Mouse (Mus musculus) intestine, postnatal 0 days (tissue): ENCODE results near the gene Jak2. TPM values are rescaled to one million over a fixed set of nuclear protein-coding genes. Genes with fewer than 3 reads are reported as not detected.

Experiments
- ATAC-seq: fragments of 200-750 bp; cut with Nextera tagmentation; 2 replicates; pipeline ENCODE4 v1.8.0; 2017; ENCODE audit warnings: mild to moderate bottlenecking, moderate TSS enrichment, moderate library complexity
- H3K27ac ChIP-seq: fragments of 300-500 bp; sonication (generic); 2 replicates; pipeline ENCODE4 v1.5.1; 2014; ENCODE audit warnings: mild to moderate bottlenecking, low read depth, low read length, moderate library complexity
- H3K27me3 ChIP-seq: fragments of 300-500 bp; sonication (generic); replicated peaks from 2 replicates; pipeline ENCODE4 v1.6.1; 2014; ENCODE audit warnings: low read length, mixed read lengths; ENCODE audit not compliant: control insufficient read depth, insufficient read depth
- H3K36me3 ChIP-seq: fragments of 300-500 bp; sonication (generic); 2 replicates; pipeline ENCODE4 v1.6.1; 2014; ENCODE audit warnings: mild to moderate bottlenecking, moderate library complexity; ENCODE audit not compliant: control insufficient read depth, insufficient read depth
- H3K4me1 ChIP-seq: fragments of 300-500 bp; sonication (generic); replicated peaks from 2 replicates; pipeline ENCODE4 v1.6.1; 2014; ENCODE audit warnings: antibody characterized with exemption, low read length, mixed read lengths; ENCODE audit not compliant: control insufficient read depth, insufficient read depth
- H3K4me2 ChIP-seq: fragments of 300-500 bp; sonication (generic); replicated peaks from 2 replicates; pipeline ENCODE4 v1.6.1; 2014; ENCODE audit warnings: low read depth, mild to moderate bottlenecking, moderate library complexity
- H3K4me3 ChIP-seq: fragments of 300-500 bp; sonication (generic); 2 replicates; pipeline ENCODE4 v1.5.1; 2014; ENCODE audit warnings: low read depth, low read length
- H3K9ac ChIP-seq: fragments of 300-500 bp; sonication (generic); 2 replicates; pipeline ENCODE4 v1.6.1; 2014; ENCODE audit warnings: mild to moderate bottlenecking, low read depth, low read length
- H3K9me3 ChIP-seq: fragments of 300-500 bp; sonication (generic); 2 replicates; pipeline ENCODE4 v1.6.1; 2016; ENCODE audit warnings: mixed run types; ENCODE audit not compliant: control insufficient read depth
- CTCF ChIP-seq: sonication (generic); IDR thresholded peaks from 2 replicates; pipeline ENCODE4 v1.5.1; 2016; ENCODE audit warnings: low read depth, mild to moderate bottlenecking, control low read depth, antibody characterized with exemption, moderate library complexity
- WGBS: fragments of 180-500 bp; shearing (Covaris S2); extraction: QIAGEN DNeasy Blood & Tissue Kit; methylation state at CpG from one replicate; pipeline ENCODE4 v1.1.7; 2014; 5-methylcytosine and 5-hydroxymethylcytosine counted together
- polyA plus RNA-seq: library from polyadenylated mRNA; unstranded; fragments of >200 nt; fragmentation: Nextera tagmentation; extraction: Ambion mirVana; gene quantifications from 2 replicates; pipeline ENCODE4 v1.2.1, GENCODE M21; 2015

Gene Jak2
- polyA plus RNA-seq, 1 experiment from 2014 or later = 11.2 TPM

DNA sequence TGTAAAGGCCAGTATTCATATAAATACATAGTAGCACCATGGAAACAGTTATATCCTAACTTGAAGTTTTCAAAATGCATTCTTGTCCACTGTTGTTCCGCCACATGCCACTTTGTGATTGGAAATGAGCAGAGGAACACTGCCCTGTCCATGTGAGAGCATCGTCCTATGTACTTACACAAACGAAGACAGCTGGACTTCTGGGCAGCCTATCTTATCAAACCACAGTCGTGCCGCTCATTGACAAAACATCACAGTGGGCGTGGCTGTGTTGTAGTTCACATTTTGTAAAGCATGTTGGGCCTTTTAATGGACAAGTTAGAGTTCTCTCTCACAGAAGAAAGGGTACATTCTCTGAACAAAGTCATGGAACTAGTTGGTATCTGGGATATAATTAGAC lies 18.9 kb upstream of the Jak2 start:
- no peaks in the 10 kb centered on the region for H3K4me1 ChIP-seq
- H3K27me3 ChIP-seq = no peaks in the 10 kb centered on the region; the same call in 1 of the 2 replicates
- H3K9ac ChIP-seq = no peak overlapping the region
- no peaks in the 10 kb centered on the region for H3K36me3 ChIP-seq
- no peak for ATAC-seq
- no peaks in the 10 kb centered on the region for H3K9me3 ChIP-seq
- H3K4me2 ChIP-seq = no peak overlapping the region
- H3K4me3 ChIP-seq = no peak overlapping the region
- WGBS = 50% methylated on average over 6 of the region's 6 CpGs
- no peak for TF ChIP-seq CTCF
- H3K27ac ChIP-seq = no peak overlapping the region

DNA sequence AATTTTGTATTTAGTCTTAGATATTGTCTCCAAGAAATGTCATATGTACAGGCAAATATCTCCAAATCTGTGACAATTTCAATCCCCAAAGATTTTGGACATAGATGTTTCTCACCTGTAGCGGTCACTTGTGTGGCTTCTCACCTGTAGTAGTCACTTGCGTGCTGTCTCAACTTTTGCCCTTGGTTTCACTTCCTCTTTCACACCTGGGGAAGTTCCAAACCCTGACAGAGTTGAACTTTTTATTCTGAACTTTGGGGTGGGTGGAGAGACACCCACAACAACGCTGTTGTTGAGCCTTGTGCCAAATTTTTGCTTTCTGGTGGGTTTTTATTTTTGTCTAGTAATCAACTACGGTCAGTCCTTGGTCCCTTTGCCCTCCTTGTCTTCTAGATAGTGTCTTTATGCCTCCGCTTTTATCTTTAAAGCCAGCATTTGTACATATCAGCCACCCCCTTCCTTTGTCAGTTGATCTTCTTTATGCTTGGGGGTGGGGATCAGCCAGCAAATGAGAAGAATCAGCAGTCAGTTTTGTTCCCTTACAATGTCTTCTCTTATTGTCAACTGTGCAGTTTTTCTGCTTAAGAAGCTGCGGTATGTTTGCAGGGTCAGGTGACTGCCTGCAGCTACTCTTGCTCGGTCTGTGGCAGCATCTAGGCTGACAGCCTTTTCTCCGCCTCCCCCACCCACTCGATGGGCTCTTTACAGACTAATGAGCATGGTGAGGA lies 14.8 kb upstream of the Jak2 start:
- Histone ChIP-seq H3K4me3 (no peak overlapping the region), H3K27ac (0 out of 2 replicates have a peak overlapping the region, but pooled peaks have one; percentile 17), H3K27me3 (no peaks in the 10 kb centered on the region), H3K9ac (no peak overlapping the region), H3K4me2 (0 out of 2 replicates have a peak overlapping the region, but pooled peaks have one; percentile 38), H3K36me3 (no peaks in the 10 kb centered on the region), H3K9me3 (no peaks in the 10 kb centered on the region), H3K4me1 (peaks cover 9% of the 10 kb centered on the region)
- 50% methylated on average over 9 of the region's 9 CpGs for WGBS
- no peak for ATAC-seq
- TF ChIP-seq CTCF = no peak

DNA sequence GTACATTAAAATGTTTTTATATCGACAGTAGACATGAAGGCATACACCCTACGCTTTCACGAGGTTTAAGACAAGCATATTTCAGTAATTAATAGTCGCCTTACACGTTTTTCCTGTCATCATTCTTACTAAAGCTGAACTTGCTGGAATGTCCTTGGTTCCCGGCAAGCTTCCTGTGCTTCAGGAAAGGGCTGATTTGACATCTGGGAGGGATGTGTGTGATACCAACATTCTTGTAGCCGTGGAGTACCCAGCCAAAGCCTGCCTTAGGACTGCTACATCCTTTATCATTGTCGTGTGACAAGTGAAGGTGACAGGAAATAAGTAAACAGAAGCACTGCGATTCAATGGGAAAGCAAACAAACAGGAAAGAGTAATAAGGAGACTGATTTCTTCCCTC lies 13.5 kb upstream of the Jak2 start:
- TF ChIP-seq CTCF = no peak
- Histone ChIP-seq H3K4me3 (no peak overlapping the region), H3K9ac (no peak overlapping the region), H3K4me2 (no peak overlapping the region), H3K36me3 (no peaks in the 10 kb centered on the region), H3K27me3 (no peaks in the 10 kb centered on the region), H3K4me1 (peaks cover 12% of the 10 kb centered on the region), H3K27ac (no peak overlapping the region), H3K9me3 (no peaks in the 10 kb centered on the region)
- WGBS = 28% methylated on average over 9 of the region's 9 CpGs
- no peak for ATAC-seq

DNA sequence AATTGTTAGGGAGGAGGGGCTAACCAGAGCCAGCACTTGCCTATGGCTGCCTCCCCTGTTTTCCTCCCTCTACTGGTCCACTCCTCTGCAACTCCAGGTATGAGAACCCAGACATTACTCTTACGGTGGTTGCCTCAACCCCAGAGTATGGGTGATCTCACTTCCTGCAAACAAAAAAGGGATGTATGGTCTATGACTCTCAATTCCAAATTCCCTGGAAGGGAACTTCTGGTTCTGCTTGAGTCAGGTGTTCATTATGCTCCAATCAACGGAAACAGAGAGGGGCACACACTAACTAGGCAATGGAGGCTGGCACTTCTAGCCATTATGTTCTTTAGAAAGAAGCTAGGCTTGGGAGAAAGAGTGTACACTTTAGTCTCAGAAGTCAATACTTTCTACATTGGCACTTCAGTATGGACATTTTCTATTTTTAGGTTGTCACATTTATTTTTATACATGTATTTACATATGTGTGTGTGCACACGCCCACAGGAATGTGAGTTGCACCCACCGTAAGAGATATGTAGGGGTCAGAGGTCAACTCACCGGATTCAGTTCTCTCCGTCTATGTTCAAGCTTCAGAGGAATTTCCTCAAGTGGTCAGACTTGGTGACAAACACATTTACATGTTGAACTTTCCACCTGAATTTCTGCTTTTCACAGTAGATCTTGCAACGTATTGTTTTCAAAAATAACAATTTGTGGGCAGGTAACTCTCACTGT lies 12.0 kb upstream of the Jak2 start:
- no peak for TF ChIP-seq CTCF
- H3K9me3 ChIP-seq = no peaks in the 10 kb centered on the region
- 48% methylated on average over 7 of the region's 7 CpGs for WGBS
- no peak for ATAC-seq
- H3K4me3 ChIP-seq = no peak overlapping the region
- no peaks in the 10 kb centered on the region for H3K27me3 ChIP-seq
- H3K4me2 ChIP-seq = no peak overlapping the region
- H3K36me3 ChIP-seq = no peaks in the 10 kb centered on the region
- no peak overlapping the region for H3K27ac ChIP-seq
- peaks cover 12% of the 10 kb centered on the region for H3K4me1 ChIP-seq
- H3K9ac ChIP-seq = no peak overlapping the region

DNA sequence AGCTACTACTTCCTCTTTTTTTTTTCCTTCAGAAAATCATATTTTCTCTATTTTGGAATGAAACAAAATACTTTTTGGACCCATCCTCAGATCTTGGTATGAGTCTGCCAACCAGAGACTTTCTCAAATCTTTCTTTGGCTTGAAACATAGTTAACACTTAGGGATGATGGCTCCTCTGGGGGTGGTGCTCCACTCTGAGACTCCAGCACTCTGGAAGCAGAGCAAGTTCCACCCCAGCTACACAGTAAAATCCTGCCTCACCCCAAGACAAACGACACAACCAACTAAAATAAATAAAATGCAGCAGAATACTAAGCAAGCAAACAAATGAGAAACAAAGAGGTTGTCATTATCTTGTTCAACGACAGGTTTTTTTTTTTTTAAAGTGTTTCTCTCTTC lies 11.0 kb upstream of the Jak2 start:
- Histone ChIP-seq H3K4me3 (no peak overlapping the region), H3K27me3 (no peaks in the 10 kb centered on the region), H3K9me3 (no peaks in the 10 kb centered on the region), H3K9ac (no peak overlapping the region), H3K4me1 (peaks cover 12% of the 10 kb centered on the region), H3K36me3 (no peaks in the 10 kb centered on the region), H3K27ac (no peak overlapping the region), H3K4me2 (no peak overlapping the region)
- 35% methylated on average over 2 of the region's 2 CpGs for WGBS
- no peak for ATAC-seq
- no peak for TF ChIP-seq CTCF

DNA sequence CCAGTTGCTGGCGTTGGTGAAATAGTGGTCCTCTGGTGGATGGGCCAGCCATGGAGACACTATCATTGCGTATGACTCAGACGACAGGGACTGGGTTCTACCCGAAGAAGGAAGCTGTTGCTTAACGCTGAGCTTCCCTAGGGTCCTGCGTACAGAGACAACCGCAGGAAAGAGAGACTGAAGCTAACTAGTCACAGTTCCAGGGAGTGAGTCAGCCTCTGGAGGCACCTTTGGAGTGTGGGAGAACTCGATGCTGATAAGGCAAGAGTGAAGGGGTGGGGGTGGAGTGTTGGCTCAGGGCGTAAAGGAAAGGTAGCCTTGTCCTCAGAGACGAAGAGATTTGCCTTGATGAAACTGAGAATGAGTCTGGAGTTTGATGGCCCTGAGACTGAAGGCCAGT lies 10.0 kb upstream of the Jak2 start:
- no peaks in the 10 kb centered on the region for H3K36me3 ChIP-seq
- no peak overlapping the region for H3K9ac ChIP-seq
- peak; percentile 80 for ATAC-seq
- no peak for TF ChIP-seq CTCF
- 0 out of 2 replicates have a peak overlapping the region, but pooled peaks have one; percentile 17 for H3K4me2 ChIP-seq
- H3K4me3 ChIP-seq = no peak overlapping the region
- H3K9me3 ChIP-seq = no peaks in the 10 kb centered on the region
- peaks cover 12% of the 10 kb centered on the region for H3K4me1 ChIP-seq
- no peaks in the 10 kb centered on the region for H3K27me3 ChIP-seq
- H3K27ac ChIP-seq = peak overlapping the region; percentile 68
- WGBS = 48% methylated on average over 10 of the region's 10 CpGs
